Mouse (Mus musculus) liver, embryonic 11.5 days (tissue): Measurements from ENCODE around the gene Cox5b. TPM values are rescaled to one million over a fixed set of nuclear protein-coding genes. Genes with fewer than 3 reads are reported as not detected.
A peak's percentile ranks its signal among the peaks of the same experiment; 100 is the strongest.

Experiments used
- ATAC-seq: fragments of 200-750 bp; cut with Nextera tagmentation; replicated peaks from 2 replicates; pipeline ENCODE4 v1.8.0; 2017; ENCODE audit warnings: moderate number of reproducible peaks, mild to moderate bottlenecking, moderate TSS enrichment, moderate library complexity; ENCODE audit not compliant: low FRiP score
- DNase-seq: peaks from one replicate; pipeline ENCODE4 v3.0.0-alpha.2; 2017; ENCODE audit warnings: low spot score
- H3K27ac ChIP-seq: fragments of 300-500 bp; sonication (generic); 2 replicates; pipeline ENCODE4 v1.5.1; 2014; ENCODE audit warnings: mild to moderate bottlenecking, low read depth, low read length, control low read depth
- H3K27me3 ChIP-seq: fragments of 300-500 bp; sonication (generic); replicated peaks from 2 replicates; pipeline ENCODE4 v1.6.1; 2014; ENCODE audit warnings: low read length, mixed read lengths; ENCODE audit not compliant: control insufficient read depth, insufficient read depth
- H3K36me3 ChIP-seq: fragments of 300-500 bp; sonication (generic); 2 replicates; pipeline ENCODE4 v1.6.1; 2014; ENCODE audit warnings: mild to moderate bottlenecking, low read length, moderate library complexity, mixed read lengths; ENCODE audit not compliant: control insufficient read depth, insufficient read depth
- H3K4me1 ChIP-seq: fragments of 300-500 bp; sonication (generic); replicated peaks from 2 replicates; pipeline ENCODE4 v1.6.1; 2014; ENCODE audit warnings: low read length, mixed read lengths; ENCODE audit not compliant: control insufficient read depth, insufficient read depth
- H3K4me2 ChIP-seq: fragments of 300-500 bp; sonication (generic); 2 replicates; pipeline ENCODE4 v1.6.1; 2014; ENCODE audit warnings: mild to moderate bottlenecking, control low read depth, moderate library complexity
- H3K4me3 ChIP-seq: fragments of 300-500 bp; sonication (generic); 2 replicates; pipeline ENCODE4 v1.5.1; 2014; ENCODE audit warnings: low read depth, low read length, control low read depth
- H3K9ac ChIP-seq: fragments of 300-500 bp; sonication (generic); 2 replicates; pipeline ENCODE4 v1.6.1; 2014; ENCODE audit warnings: low read depth, low read length, control low read depth
- H3K9me3 ChIP-seq: fragments of 300-500 bp; sonication (generic); 2 replicates; pipeline ENCODE4 v1.6.1; 2016; ENCODE audit warnings: low read length, inconsistent platforms, mixed read lengths; ENCODE audit not compliant: control insufficient read depth
- WGBS: fragments of 180-500 bp; shearing (Covaris S2); extraction: QIAGEN DNeasy Blood & Tissue Kit; methylation state at CpG from one replicate; pipeline ENCODE4 v1.1.7; 2014; 5-methylcytosine and 5-hydroxymethylcytosine counted together
- microRNA-seq: library from miRNA; unstranded; fragments of <30 nt; microRNA quantifications from one replicate; pipeline ENCODE4, GENCODE M21; 2017; ENCODE audit warnings: borderline number of aligned reads
- polyA plus RNA-seq: library from polyadenylated mRNA; unstranded; fragments of >200 nt; fragmentation: Nextera tagmentation; extraction: Ambion mirVana; gene quantifications from 2 replicates; pipeline ENCODE4 v1.2.1, GENCODE M21; 2014

Gene Cox5b
- polyA plus RNA-seq, 1 experiment from 2014 or later: 790 TPM

GRCm38 (mm10) chr1:36723146-36724056, 32.2 kb downstream of the Cox5b start:
- 73% methylated on average over 16 of the region's 16 CpGs for WGBS
- ATAC-seq: no peak

GRCm38 (mm10) chr1:36724057-36724431, 32.8 kb downstream of the Cox5b start:
- WGBS: 77% methylated on average over 4 of the region's 4 CpGs
- DNase-seq: no peak
- H3K9me3 ChIP-seq: no peaks in the 10 kb centered on the region
- H3K36me3 ChIP-seq: no peaks in the 10 kb centered on the region
- no peak for ATAC-seq
- H3K27ac ChIP-seq: no peak overlapping the region
- H3K4me2 ChIP-seq: no peak overlapping the region
- H3K27me3 ChIP-seq: no peaks in the 10 kb centered on the region
- H3K4me1 ChIP-seq: no peaks in the 10 kb centered on the region
- H3K4me3 ChIP-seq: no peak overlapping the region
- no peak overlapping the region for H3K9ac ChIP-seq

More at GRCm38 (mm10) chr1:36723146-36724056, 32.2 kb downstream of the Cox5b start:
- Histone ChIP-seq H3K27ac (no peak overlapping the region), H3K4me2 (no peak overlapping the region), H3K9ac (no peak overlapping the region), H3K4me3 (no peak overlapping the region), H3K9me3 (no peaks in the 10 kb centered on the region), H3K4me1 (no peaks in the 10 kb centered on the region), H3K27me3 (no peaks in the 10 kb centered on the region), H3K36me3 (no peaks in the 10 kb centered on the region)
- no peak for DNase-seq

DNA sequence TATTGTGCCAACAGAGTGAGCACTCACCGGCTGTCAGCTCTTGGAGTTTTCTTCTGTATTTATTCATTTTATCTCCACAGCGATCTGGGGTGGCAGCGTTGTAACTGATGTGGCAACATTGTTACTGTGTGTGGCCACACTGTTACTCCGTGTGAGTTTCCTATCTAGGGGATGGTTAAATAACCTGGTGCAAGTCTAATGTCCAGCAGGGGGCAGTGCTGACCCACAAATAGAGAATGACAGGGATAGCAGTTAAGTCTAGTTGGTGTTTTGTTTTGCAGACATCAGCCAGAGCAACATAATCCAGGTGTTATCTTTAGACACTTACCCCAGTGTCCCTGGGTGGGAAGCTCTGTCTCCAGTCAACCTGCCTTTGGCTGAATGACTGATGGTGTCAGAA, 46.1 kb downstream of the Cox5b start:
- Histone ChIP-seq H3K9ac (no peak overlapping the region), H3K27ac (no peak overlapping the region), H3K4me3 (no peak overlapping the region), H3K27me3 (peaks cover 5% of the 10 kb centered on the region), H3K36me3 (no peaks in the 10 kb centered on the region), H3K4me1 (no peaks in the 10 kb centered on the region), H3K9me3 (no peaks in the 10 kb centered on the region), H3K4me2 (no peak overlapping the region)
- WGBS: 14% methylated on average over 4 of the region's 4 CpGs
- ATAC-seq: 0 out of 2 replicates have a peak, but pooled peaks have one; percentile 31
- peak; percentile 63 for DNase-seq

GRCm38 (mm10) chr1:36739231-36739630, 48.0 kb downstream of the Cox5b start:
- ATAC-seq (no peak), DNase-seq (no peak)
- H3K4me3 ChIP-seq: no peak overlapping the region
- H3K27me3 ChIP-seq: peaks cover 13% of the 10 kb centered on the region
- no peaks in the 10 kb centered on the region for H3K36me3 ChIP-seq
- no peaks in the 10 kb centered on the region for H3K9me3 ChIP-seq
- no peak overlapping the region for H3K27ac ChIP-seq
- 69% methylated on average over 5 of the region's 5 CpGs for WGBS
- no peak overlapping the region for H3K4me2 ChIP-seq
- no peak overlapping the region for H3K9ac ChIP-seq
- no peaks in the 10 kb centered on the region for H3K4me1 ChIP-seq

DNA sequence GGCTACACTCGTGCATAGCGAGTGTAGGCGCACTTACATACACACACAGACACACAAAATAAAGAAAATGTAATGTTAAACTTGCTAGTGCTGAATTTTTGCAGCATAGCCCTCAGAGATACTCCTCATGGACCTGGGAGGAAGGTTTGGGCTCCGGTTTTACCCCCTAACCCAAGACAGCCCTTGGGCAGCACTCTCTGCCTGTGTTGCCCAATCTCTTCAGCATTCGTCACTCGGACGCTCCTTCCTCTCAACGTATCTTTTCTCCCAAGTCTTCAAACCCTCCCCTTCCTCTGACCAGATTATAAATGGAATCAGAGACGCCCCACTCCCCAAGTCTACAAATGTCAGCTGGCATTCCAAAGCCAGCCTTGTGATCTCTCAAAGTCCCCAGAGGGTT, 51.8 kb downstream of the Cox5b start:
- DNase-seq: no peak
- no peak overlapping the region for H3K27ac ChIP-seq
- WGBS: 63% methylated on average over 9 of the region's 9 CpGs

More for the DNA sequence above, 51.8 kb downstream of the Cox5b start:
- H3K4me2 ChIP-seq: no peak overlapping the region
- no peak overlapping the region for H3K4me3 ChIP-seq
- ATAC-seq: no peak
- no peak overlapping the region for H3K9ac ChIP-seq
- no peaks in the 10 kb centered on the region for H3K4me1 ChIP-seq
- H3K27me3 ChIP-seq: peaks cover 15% of the 10 kb centered on the region
- no peaks in the 10 kb centered on the region for H3K9me3 ChIP-seq
- no peaks in the 10 kb centered on the region for H3K36me3 ChIP-seq

Small RNAs within 50 kb of the gene (microRNA-seq; reads per million reads assigned to microRNA genes)
- gene Gm24133: not detected

Other genes starting within 250 kb of the Cox5b start
- gene Lman2l, start 246.2 kb upstream of the Cox5b start, polyA plus RNA-seq: 18.1 and 18.7 TPM in 2 replicates
- 5.9 and 6.4 TPM in 2 replicates for gene Cnnm4, start 219.8 kb upstream of the Cox5b start, polyA plus RNA-seq
- gene Cnnm3, start 179.6 kb upstream of the Cox5b start, polyA plus RNA-seq: 3.3 and 3.8 TPM in 2 replicates
- gene Ankrd23, start 154.6 kb upstream of the Cox5b start, polyA plus RNA-seq: 11.0 and 13.4 TPM in 2 replicates
- gene Gm42417, start 152.0 kb upstream of the Cox5b start, polyA plus RNA-seq: not detected in 2 replicates
- 18.2 and 22.1 TPM in 2 replicates for gene Ankrd39, start 144.0 kb upstream of the Cox5b start, polyA plus RNA-seq
- 0.77 and 0.78 TPM in 2 replicates for gene Sema4c, start 133.1 kb upstream of the Cox5b start, polyA plus RNA-seq
- 0.22 and 0.30 TPM in 2 replicates for gene Fam178b, start 8.3 kb upstream of the Cox5b start, polyA plus RNA-seq
- not detected in 2 replicates for gene 4933424G06Rik, start 18.7 kb downstream of the Cox5b start, polyA plus RNA-seq
- gene Actr1b, start 23.0 kb downstream of the Cox5b start, polyA plus RNA-seq: 74.1 and 81.0 TPM in 2 replicates
- gene Zap70, start 70.3 kb downstream of the Cox5b start, polyA plus RNA-seq: 0.16 and 0.19 TPM in 2 replicates